Mouse (Mus musculus) olfactory bulb, adult 2 months (tissue): ENCODE results near the gene Ctsc.

Experiments used
- CTCF ChIP-seq: fragments of 200-500 bp; IDR thresholded peaks from 2 replicates; pipeline ENCODE4 v1.5.1; 2012; ENCODE audit warnings: low read depth, mild to moderate bottlenecking, low read length, moderate library complexity; ENCODE audit not compliant: insufficient read depth
- POLR2A ChIP-seq: fragments of 200-500 bp; IDR thresholded peaks from 2 replicates; pipeline ENCODE4 v1.6.1; 2012; ENCODE audit warnings: mild to moderate bottlenecking, low read depth, low read length, moderate library complexity; ENCODE audit not compliant: insufficient read depth

DNA sequence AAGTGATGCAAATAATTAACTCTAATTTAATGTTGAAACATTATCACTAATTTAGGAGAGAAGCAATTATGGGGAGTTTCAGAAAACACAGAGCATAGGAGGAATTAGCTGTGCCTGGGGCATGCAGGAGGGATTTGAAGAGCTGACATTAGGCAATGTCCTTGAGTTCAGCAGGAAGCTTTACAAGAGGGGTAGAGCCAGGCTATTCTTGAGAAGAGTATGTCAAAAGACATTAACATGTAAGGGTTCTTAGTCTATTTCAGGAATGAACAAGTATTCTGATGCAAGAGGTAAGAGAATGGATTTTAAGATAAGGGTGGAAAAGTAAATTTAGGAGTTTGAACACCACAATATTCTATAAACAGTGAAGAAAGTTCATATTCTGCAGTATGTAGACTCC, 33.4 kb upstream of the Ctsc start:
- TF ChIP-seq CTCF (no peak), POLR2A (no peak)
